Mouse (Mus musculus) layer of hippocampus, postnatal 25 days (tissue): ENCODE results near the gene Rab8b. TPM values are rescaled to one million over a fixed set of nuclear protein-coding genes. Genes with fewer than 3 reads are reported as not detected.
"Not testable (repeated sequence)": the region's sequence is repeated elsewhere in the genome, so short reads cannot be mapped to it uniquely, and the experiment has no call there.

Experiments
- DNase-seq, 2 experiments: peaks; one replicate each; pipeline ENCODE4 v3.0.0; 2022; ENCODE audit warnings: mixed read lengths in 2 of 2, low spot score in 1 of 2; ENCODE audit errors: extremely low spot score in 1 of 2
- total RNA-seq, 2 experiments: library from RNA; stranded (reverse); gene quantifications; 2 replicates each; pipeline ENCODE4 v1.2.3; 2021

The Rab8b gene
- total RNA-seq, 2 experiments from 2014 or later, result 40.7 to 46.4 TPM

- DNase-seq, result no peak
Observed at GRCm38 (mm10) chr9:66887960-66888610, 31.4 kb downstream of the Rab8b start.

- no peak for DNase-seq
Observed at GRCm38 (mm10) chr9:66887301-66887902, 32.1 kb downstream of the Rab8b start.

- DNase-seq, result no peak
Observed at GRCm38 (mm10) chr9:66886818-66887217, 32.7 kb downstream of the Rab8b start.

- no peak for DNase-seq
Observed at GRCm38 (mm10) chr9:66886366-66886765, 33.1 kb downstream of the Rab8b start.

GRCm38 (mm10) chr9:66884609-66885008 is 34.9 kb downstream of the Rab8b start:
- no peak for DNase-seq

GRCm38 (mm10) chr9:66883500-66883899 is 36.0 kb downstream of the Rab8b start:
- no peak for DNase-seq

- no peak for DNase-seq
Observed at GRCm38 (mm10) chr9:66882406-66882821, 37.1 kb downstream of the Rab8b start.

- no peak for DNase-seq
Observed at GRCm38 (mm10) chr9:66881858-66882257, 37.6 kb downstream of the Rab8b start.

GRCm38 (mm10) chr9:66880752-66881151 is 38.7 kb downstream of the Rab8b start:
- no peak for DNase-seq

GRCm38 (mm10) chr9:66879486-66879885 is 40.0 kb downstream of the Rab8b start:
- DNase-seq, result no peak

GRCm38 (mm10) chr9:66878899-66879298 is 40.6 kb downstream of the Rab8b start:
- DNase-seq, result no peak

GRCm38 (mm10) chr9:66876577-66876976 is 42.9 kb downstream of the Rab8b start:
- DNase-seq, result no peak

- DNase-seq, result no peak
Observed at GRCm38 (mm10) chr9:66874297-66874696, 45.2 kb downstream of the Rab8b start.

GRCm38 (mm10) chr9:66873531-66873930 is 46.0 kb downstream of the Rab8b start:
- DNase-seq, result no peak

- DNase-seq, result not testable (repeated sequence)
Observed at GRCm38 (mm10) chr9:66873009-66873408, 46.5 kb downstream of the Rab8b start.

GRCm38 (mm10) chr9:66872015-66872727 is 47.3 kb downstream of the Rab8b start:
- no peak for DNase-seq

- no peak for DNase-seq
Observed at GRCm38 (mm10) chr9:66864708-66865107, 54.8 kb downstream of the Rab8b start.

- DNase-seq, result no peak
Observed at GRCm38 (mm10) chr9:66863456-66863855, 56.0 kb downstream of the Rab8b start.

- DNase-seq, result no peak
Observed at GRCm38 (mm10) chr9:66862202-66862601, 57.3 kb downstream of the Rab8b start.

GRCm38 (mm10) chr9:66861104-66861767 is 58.3 kb downstream of the Rab8b start:
- no peak for DNase-seq

- no peak for DNase-seq
Observed at GRCm38 (mm10) chr9:66859523-66859922, 60.0 kb downstream of the Rab8b start.
